Mouse (Mus musculus) hematopoietic stem cell, adult 5-6 weeks (primary cell): Measurements from ENCODE around the gene Ctbp1. TPM values are rescaled to one million over a fixed set of nuclear protein-coding genes. Genes with fewer than 3 reads are reported as not detected.
A peak's percentile ranks its signal among the peaks of the same experiment; 100 is the strongest.

ENCODE experiments used
- ATAC-seq, 2 experiments: fragments of 125-278 bp in 1 of 2; replicated peaks in 1 of 2; 2 replicates each; pipeline ENCODE4 v1.8.0; 2016 to 2017; ENCODE audit warnings: inconsistent platforms in 2 of 2, mild to moderate bottlenecking in 2 of 2, moderate number of reproducible peaks in 2 of 2, low read depth in 1 of 2, moderate TSS enrichment in 1 of 2; ENCODE audit not compliant: low FRiP score in 2 of 2, poor library complexity in 2 of 2, severe bottlenecking in 2 of 2, insufficient read depth in 1 of 2, low TSS enrichment in 1 of 2
- total RNA-seq: library from RNA; stranded (forward); fragments of 172-1452, 232-1000 nt; gene quantifications from 2 replicates; pipeline ENCODE4 v1.2.3, GENCODE M21; 2017

Ctbp1 gene
- total RNA-seq, 1 experiment from 2014 or later: 143 TPM

- ATAC-seq: no peak
Observed at GRCm38 (mm10) chr5:33220350-33221044, 54.3 kb downstream of the Ctbp1 start.

GRCm38 (mm10) chr5:33219831-33220230 lies 55.0 kb downstream of the Ctbp1 start:
- ATAC-seq: no peak

DNA sequence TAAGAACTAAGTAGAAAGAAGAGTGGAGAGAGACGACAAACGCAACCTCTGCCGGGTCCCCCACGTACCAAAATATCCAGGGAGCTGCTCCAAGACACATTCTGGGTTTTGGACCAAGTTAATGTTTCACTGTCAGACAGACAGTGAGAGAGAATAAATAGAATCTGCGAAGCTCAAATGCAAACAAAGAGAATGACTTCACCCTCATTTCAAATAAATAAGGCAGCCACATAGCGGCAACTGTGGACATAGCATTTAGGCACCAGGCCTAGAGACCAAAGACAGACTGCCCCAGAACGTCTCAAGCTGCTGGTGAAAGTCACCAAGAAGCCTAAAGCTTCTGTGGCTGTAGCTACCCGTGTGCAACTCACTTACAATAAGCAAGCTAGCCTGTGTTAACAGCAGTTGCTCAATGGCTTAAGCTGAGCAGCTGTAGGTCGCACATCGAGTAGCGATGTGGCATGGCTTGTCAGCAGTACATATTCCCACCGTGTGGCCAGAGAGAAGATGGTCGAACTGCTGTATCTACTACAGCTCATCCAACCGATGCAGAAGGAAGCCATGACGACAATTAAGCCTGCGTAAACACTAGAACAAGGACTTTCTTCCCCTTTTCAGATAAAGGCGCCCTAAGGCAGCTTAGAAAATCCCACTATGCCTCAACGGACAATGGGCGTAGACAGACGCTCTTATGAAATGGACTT lies 55.9 kb downstream of the Ctbp1 start:
- ATAC-seq: no peak

DNA sequence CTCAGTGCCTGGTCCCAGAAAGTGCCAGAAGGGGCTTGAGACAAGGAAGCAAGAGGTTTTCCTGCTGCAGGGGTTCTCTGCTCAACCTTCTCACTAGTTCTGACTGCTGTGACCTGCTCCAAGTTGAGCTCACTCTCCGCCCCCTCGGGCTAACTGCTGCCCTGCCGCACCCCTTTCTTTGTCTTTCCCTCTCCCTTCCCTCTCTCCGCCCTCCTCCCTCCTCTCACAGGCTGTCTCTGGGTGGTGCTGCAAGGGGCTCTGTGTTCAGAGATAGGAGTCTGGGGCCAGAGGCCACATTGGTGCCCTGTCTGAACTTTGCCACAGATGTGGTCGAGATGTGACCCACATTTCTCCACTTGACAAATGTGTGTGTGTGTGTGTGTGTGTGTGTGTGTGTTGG lies 56.7 kb downstream of the Ctbp1 start, which contains the start of gene Spon2:
TSS of gene Spon2 (minus strand) at position 375 of the 400 bp plus-strand sequence.
- 0 out of 4 replicates have a peak, but pooled peaks of 1 of the 2 experiments have one; percentile 13 for ATAC-seq

- ATAC-seq: no peak; a peak in 1 of 4 replicates
Observed at GRCm38 (mm10) chr5:33217663-33218062, 57.1 kb downstream of the Ctbp1 start.

- no peak for ATAC-seq
Observed at GRCm38 (mm10) chr5:33214723-33215122, 60.1 kb downstream of the Ctbp1 start.

DNA sequence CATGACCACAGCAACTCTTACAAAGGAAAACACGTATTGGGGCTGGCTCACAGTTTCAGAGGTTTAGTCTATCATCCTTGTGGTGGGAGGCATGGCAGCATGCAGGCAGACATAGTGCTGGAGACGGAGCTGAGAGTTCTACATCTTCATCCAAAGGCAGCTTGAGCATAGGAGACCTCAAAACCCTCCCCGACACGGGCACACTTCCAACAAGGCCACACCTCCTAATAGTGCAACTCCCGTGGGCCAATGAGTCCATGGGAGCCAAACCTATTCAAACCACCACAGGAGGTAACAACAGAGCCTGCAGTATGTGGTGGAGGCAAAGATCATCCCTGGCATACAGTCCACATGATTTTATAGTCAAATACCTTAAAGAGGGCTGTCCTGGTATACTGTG lies 63.5 kb downstream of the Ctbp1 start:
- no peak for ATAC-seq

DNA sequence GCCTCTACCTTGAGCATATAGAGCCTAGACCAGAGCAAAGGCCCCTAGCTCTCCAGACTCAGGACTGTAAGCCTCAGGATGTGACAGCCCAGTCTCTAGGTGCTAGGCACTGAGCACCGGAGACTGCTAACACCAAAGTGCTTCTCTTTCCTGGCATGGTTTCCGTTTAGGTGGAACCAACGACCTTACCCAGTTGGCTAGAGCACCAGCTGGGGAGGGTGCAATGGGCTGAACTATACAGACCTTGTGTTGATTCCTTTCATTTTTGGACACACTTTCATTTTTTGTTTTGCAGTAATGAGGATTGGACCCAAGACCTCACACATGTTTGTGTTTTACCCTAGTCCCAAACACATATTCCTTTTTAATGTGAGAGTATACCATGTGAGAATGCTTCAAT lies 64.3 kb downstream of the Ctbp1 start:
- no peak for ATAC-seq

GRCm38 (mm10) chr5:33208533-33209245 lies 66.1 kb downstream of the Ctbp1 start:
- no peak for ATAC-seq

GRCm38 (mm10) chr5:33207136-33207535 lies 67.7 kb downstream of the Ctbp1 start:
- ATAC-seq: no peak

- no peak for ATAC-seq
Observed at GRCm38 (mm10) chr5:33206328-33206727, 68.5 kb downstream of the Ctbp1 start.

- no peak for ATAC-seq
Observed at GRCm38 (mm10) chr5:33204284-33204683, 70.5 kb downstream of the Ctbp1 start.

- peak; percentile 94 to 96 for ATAC-seq
Observed at GRCm38 (mm10) chr5:33203691-33204242, 71.0 kb downstream of the Ctbp1 start.

- no peak for ATAC-seq
Observed at GRCm38 (mm10) chr5:33203171-33203565, 71.6 kb downstream of the Ctbp1 start.

- no peak for ATAC-seq
Observed at GRCm38 (mm10) chr5:33202516-33203170, 72.2 kb downstream of the Ctbp1 start.

GRCm38 (mm10) chr5:33201697-33202096 lies 73.1 kb downstream of the Ctbp1 start:
- no peak for ATAC-seq

- ATAC-seq: no peak
Observed at GRCm38 (mm10) chr5:33200071-33200470, 74.7 kb downstream of the Ctbp1 start.
